Mouse (Mus musculus): ENCODE data around the gene Shkbp1. TPM values are rescaled to one million over a fixed set of nuclear protein-coding genes. Genes with fewer than 3 reads are reported as not detected.

Shkbp1 gene
- total and polyA plus RNA-seq, 3 experiments: 24.2 to 77.0 TPM; not detected in 1

GRCm38 (mm10) chr7:27310996-27311535 is 44.8 kb downstream of the Shkbp1 start:
- H3K79me2 ChIP-seq (ENCODE audit: control insufficient read depth, insufficient read depth, low read length, poor library complexity): no peaks in the 10 kb centered on the region
- H3K9me3 ChIP-seq (replicated peaks; ENCODE audit: insufficient read depth, low read length): no peaks in the 10 kb centered on the region
- no peak overlapping the region for H3K27ac ChIP-seq (ENCODE audit: control insufficient read depth, low read depth, low read length)
- H3K9ac ChIP-seq (ENCODE audit: control insufficient read depth, low read depth, low read length, poor library complexity, severe bottlenecking): no peak overlapping the region
- no peaks in the 10 kb centered on the region for H3K4me1 ChIP-seq (ENCODE audit: control insufficient read depth in 1 of 2, insufficient read depth in 2 of 2, low read length in 2 of 2)
- TF ChIP-seq CTCF (IDR thresholded peaks at IDR 0.05 in 2 of 3, conservative IDR thresholded peaks at IDR 0.05 in 1 of 3; ENCODE audit: control insufficient read depth in 1 of 3, insufficient read depth in 1 of 3, low read depth in 2 of 3, low read length in 3 of 3, poor library complexity in 1 of 3, severe bottlenecking in 1 of 3) (no peak), ETS1 (IDR thresholded peaks at IDR 0.05; ENCODE audit: low read depth, low read length) (no peak), UBTF (IDR thresholded peaks at IDR 0.05; ENCODE audit: borderline replicate concordance, insufficient read depth, low read depth, low read length) (no peak), ZC3H11A (IDR thresholded peaks at IDR 0.05; ENCODE audit: low read depth, low read length) (no peak), POLR2AphosphoS2 (IDR thresholded peaks at IDR 0.05; ENCODE audit: low read length) (no peak), POLR2AphosphoS5 (IDR thresholded peaks at IDR 0.05; ENCODE audit: borderline replicate concordance, low read depth, low read length) (no peak), TBP (IDR thresholded peaks at IDR 0.05; ENCODE audit: low read depth, low read length) (no peak), MYC (IDR thresholded peaks at IDR 0.05; ENCODE audit: low read depth, low read length) (no peak), ZMIZ1 (IDR thresholded peaks at IDR 0.05; ENCODE audit: low read depth, low read length) (no peak), CHD2 (IDR thresholded peaks at IDR 0.05; ENCODE audit: low read length) (no peak)
- no peak for DNase-seq (ENCODE audit: low read depth, low spot score)
- H3K4me3 ChIP-seq (ENCODE audit: control insufficient read depth in 1 of 2, insufficient read depth in 1 of 2, low read depth in 2 of 2, low read length in 2 of 2): no peak overlapping the region
- H3K36me3 ChIP-seq (ENCODE audit: control insufficient read depth in 1 of 2, insufficient read depth in 2 of 2, low read length in 2 of 2): no peaks in the 10 kb centered on the region
- no peaks in the 10 kb centered on the region for H3K27me3 ChIP-seq (ENCODE audit: control insufficient read depth in 1 of 2, insufficient read depth in 2 of 2, low read length in 2 of 2)

GRCm38 (mm10) chr7:27310306-27310705 is 45.5 kb downstream of the Shkbp1 start:
- no peak for DNase-seq (ENCODE audit: low read depth, low spot score)
- Histone ChIP-seq H3K9me3 (replicated peaks; ENCODE audit: insufficient read depth, low read length) (no peaks in the 10 kb centered on the region), H3K4me1 (ENCODE audit: control insufficient read depth in 1 of 2, insufficient read depth in 2 of 2, low read length in 2 of 2) (no peaks in the 10 kb centered on the region), H3K79me2 (ENCODE audit: control insufficient read depth, insufficient read depth, low read length, poor library complexity) (no peaks in the 10 kb centered on the region), H3K4me3 (ENCODE audit: control insufficient read depth in 1 of 2, insufficient read depth in 1 of 2, low read depth in 2 of 2, low read length in 2 of 2) (no peak overlapping the region), H3K9ac (ENCODE audit: control insufficient read depth, low read depth, low read length, poor library complexity, severe bottlenecking) (no peak overlapping the region), H3K27me3 (ENCODE audit: control insufficient read depth in 1 of 2, insufficient read depth in 2 of 2, low read length in 2 of 2) (no peaks in the 10 kb centered on the region), H3K27ac (ENCODE audit: control insufficient read depth, low read depth, low read length) (no peak overlapping the region), H3K36me3 (ENCODE audit: control insufficient read depth in 1 of 2, insufficient read depth in 2 of 2, low read length in 2 of 2) (no peaks in the 10 kb centered on the region)
- no peak for TF ChIP-seq CHD2 (IDR thresholded peaks at IDR 0.05; ENCODE audit: low read length)
- TF ChIP-seq ELF1 (IDR thresholded peaks at IDR 0.05; ENCODE audit: low read depth, low read length): no peak
- no peak for TF ChIP-seq HCFC1 (IDR thresholded peaks at IDR 0.05; ENCODE audit: low read depth, low read length)
- TF ChIP-seq SMC3 (IDR thresholded peaks at IDR 0.05; ENCODE audit: low read depth, low read length): no peak
- TF ChIP-seq UBTF (IDR thresholded peaks at IDR 0.05; ENCODE audit: borderline replicate concordance, insufficient read depth, low read depth, low read length): no peak
- TF ChIP-seq CHD1 (IDR thresholded peaks at IDR 0.05; ENCODE audit: low read depth, low read length): no peak
- no peak for TF ChIP-seq USF2 (IDR thresholded peaks at IDR 0.05; ENCODE audit: borderline replicate concordance in 1 of 2, insufficient read depth in 1 of 2, low read depth in 1 of 2, low read length in 2 of 2)
- no peak for TF ChIP-seq ZNF384 (IDR thresholded peaks at IDR 0.05; ENCODE audit: low read depth, low read length)
- TF ChIP-seq TCF12 (IDR thresholded peaks at IDR 0.05; ENCODE audit: low read depth, low read length): no peak
- TF ChIP-seq BHLHE40 (IDR thresholded peaks at IDR 0.05; ENCODE audit: borderline replicate concordance, low read depth, low read length): no peak
- TF ChIP-seq MAFK (IDR thresholded peaks at IDR 0.05; ENCODE audit: borderline replicate concordance, low read depth, low read length): no peak
- no peak for TF ChIP-seq POLR2A (IDR thresholded peaks at IDR 0.05; ENCODE audit: control insufficient read depth in 1 of 2, insufficient read depth in 1 of 2, low read depth in 1 of 2, low read length in 2 of 2, poor library complexity in 1 of 2)
- no peak for TF ChIP-seq ZKSCAN1 (IDR thresholded peaks at IDR 0.05; ENCODE audit: low read depth, low read length)
- no peak for TF ChIP-seq NRF1 (IDR thresholded peaks at IDR 0.05; ENCODE audit: insufficient read depth, low read depth, low read length, poor library complexity, severe bottlenecking)
- no peak for TF ChIP-seq TBP (IDR thresholded peaks at IDR 0.05; ENCODE audit: low read depth, low read length)
- TF ChIP-seq KAT2A (conservative IDR thresholded peaks at IDR 0.05; ENCODE audit: low read depth, low read length): no peak

All from MEL (cell line).